Mouse (Mus musculus): ENCODE measurements around the gene Gm49342. TPM values are rescaled to one million over a fixed set of nuclear protein-coding genes. Genes with fewer than 3 reads are reported as not detected.
"Not testable (repeated sequence)": the region's sequence is repeated elsewhere in the genome, so short reads cannot be mapped to it uniquely, and the experiment has no call there.

The Gm49342 gene
- polyA plus RNA-seq, 1 experiment from 2014 or later = not detected

- ATAC-seq (ENCODE audit: low FRiP score) = peak; percentile 97
- WGBS = under 1% methylated on average over 57 of the region's 57 CpGs
- no peaks in the 10 kb centered on the region for H3K27me3 ChIP-seq
- peak within 1 kb of the TSS; percentile 86 for H3K9ac ChIP-seq
- peaks cover 30% of the 10 kb centered on the region for H3K4me1 ChIP-seq
- peak within 1 kb of the TSS; percentile 93 for H3K27ac ChIP-seq
- no peaks in the 10 kb centered on the region for H3K9me3 ChIP-seq
- H3K4me3 ChIP-seq (replicated peaks) = peak within 1 kb of the TSS; percentile 80
- H3K36me3 ChIP-seq (replicated peaks) = peaks cover 45% of the 10 kb centered on the region
- H3K4me2 ChIP-seq = peak within 1 kb of the TSS; percentile 73
Measured at GRCm38 (mm10) chr14:50924281-50925064, 19.8 kb upstream of the Gm49342 start, which contains the start of the genes Osgep and Apex1. Gene Osgep, minus strand, starts transcription at chr14:50924893. Gene Apex1, plus strand, starts transcription at chr14:50924968.

DNA sequence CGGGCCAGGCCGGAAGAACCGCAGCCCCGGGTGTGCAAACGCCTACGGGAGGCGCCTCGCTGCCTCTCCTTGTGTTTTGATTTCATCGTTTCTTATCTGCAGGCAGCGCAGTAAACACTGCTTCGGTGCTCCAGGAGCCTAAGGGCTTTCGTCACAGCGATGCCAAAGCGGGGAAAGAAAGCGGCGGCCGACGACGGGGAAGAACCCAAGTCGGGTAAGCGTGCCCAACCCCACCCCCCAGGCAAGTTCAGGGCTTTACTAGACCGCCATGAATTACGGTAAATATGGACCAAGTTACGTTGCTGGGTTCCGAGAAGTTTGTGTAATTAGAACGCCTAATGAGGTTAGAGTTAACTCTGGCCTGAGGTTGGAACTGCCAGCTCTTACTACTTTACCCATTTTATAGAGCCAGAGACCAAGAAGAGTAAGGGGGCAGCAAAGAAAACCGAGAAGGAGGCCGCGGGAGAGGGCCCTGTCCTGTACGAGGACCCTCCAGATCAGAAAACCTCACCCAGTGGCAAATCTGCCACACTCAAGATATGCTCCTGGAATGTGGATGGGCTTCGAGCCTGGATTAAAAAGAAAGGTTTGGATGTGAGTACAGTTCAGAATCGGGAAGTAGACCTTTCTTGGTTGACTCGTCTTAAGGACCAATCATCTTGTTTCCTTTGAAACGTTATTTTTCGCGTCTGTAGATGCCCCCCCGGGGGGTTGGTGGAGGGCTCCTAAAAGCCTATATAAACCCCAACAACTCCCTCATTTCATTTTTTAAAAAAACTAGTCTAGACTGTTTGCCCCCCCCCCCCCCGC is 19.0 kb upstream of the Gm49342 start:
- Histone ChIP-seq H3K4me1 (peaks cover 37% of the 10 kb centered on the region), H3K36me3 (replicated peaks) (peaks cover 42% of the 10 kb centered on the region), H3K9me3 (no peaks in the 10 kb centered on the region), H3K27me3 (no peaks in the 10 kb centered on the region), H3K4me2 (peak overlapping the region; percentile 73), H3K9ac (peak overlapping the region; percentile 86), H3K4me3 (replicated peaks) (peak overlapping the region; percentile 80), H3K27ac (peak overlapping the region; percentile 93)
- 2% methylated on average over 38 of the region's 38 CpGs for WGBS
- ATAC-seq (ENCODE audit: low FRiP score) = peak; percentile 1; the same call in 1 of the 2 replicates

DNA sequence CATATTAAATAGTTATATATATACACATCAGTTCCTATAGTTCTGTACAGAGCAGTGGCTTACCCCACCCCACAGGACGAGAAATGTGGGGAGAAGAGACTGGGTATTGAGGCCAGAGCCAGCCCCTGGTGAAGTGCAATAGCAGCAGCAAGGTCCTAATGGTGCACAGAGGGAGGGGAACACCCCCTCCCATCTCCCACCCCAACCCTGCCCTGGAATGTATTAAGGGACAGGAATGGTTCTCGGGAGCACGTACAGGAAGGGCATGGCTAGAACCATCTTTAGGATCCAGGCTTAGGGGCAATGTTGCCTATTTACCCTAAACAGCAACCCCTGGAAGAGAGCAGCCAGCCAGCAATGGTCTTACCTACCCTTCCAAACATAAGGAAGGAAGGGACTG is 17.0 kb upstream of the Gm49342 start:
- H3K4me1 ChIP-seq = peaks cover 45% of the 10 kb centered on the region
- ATAC-seq (ENCODE audit: low FRiP score) = no peak
- H3K4me2 ChIP-seq = no peak overlapping the region
- H3K27ac ChIP-seq = no peak overlapping the region
- no peaks in the 10 kb centered on the region for H3K27me3 ChIP-seq
- no peak overlapping the region for H3K9ac ChIP-seq
- no peaks in the 10 kb centered on the region for H3K9me3 ChIP-seq
- H3K36me3 ChIP-seq (replicated peaks) = peaks cover 34% of the 10 kb centered on the region
- WGBS = 77% methylated on average over 3 of the region's 3 CpGs
- H3K4me3 ChIP-seq (replicated peaks) = no peak overlapping the region; the same call in 1 of the 2 replicates

- no peaks in the 10 kb centered on the region for H3K27me3 ChIP-seq
- H3K36me3 ChIP-seq (replicated peaks) = peaks cover 34% of the 10 kb centered on the region
- H3K4me1 ChIP-seq = peaks cover 37% of the 10 kb centered on the region
- peak overlapping the region; percentile 93 for H3K4me3 ChIP-seq (replicated peaks)
- H3K4me2 ChIP-seq = peak overlapping the region; percentile 89
- H3K9me3 ChIP-seq = no peaks in the 10 kb centered on the region
- H3K9ac ChIP-seq = peak overlapping the region; percentile 96
- 24% methylated on average over 10 of the region's 10 CpGs for WGBS
- peak overlapping the region; percentile 85 for H3K27ac ChIP-seq
- ATAC-seq (ENCODE audit: low FRiP score) = no peak
Measured at GRCm38 (mm10) chr14:50929951-50930350, 14.4 kb upstream of the Gm49342 start.

- H3K27me3 ChIP-seq = no peaks in the 10 kb centered on the region
- under 1% methylated on average over 38 of the region's 38 CpGs for WGBS
- peak overlapping the region; percentile 93 for H3K4me3 ChIP-seq (replicated peaks)
- ATAC-seq (ENCODE audit: low FRiP score) = peak; percentile 55
- H3K4me2 ChIP-seq = peak overlapping the region; percentile 89
- H3K36me3 ChIP-seq (replicated peaks) = peaks cover 34% of the 10 kb centered on the region
- peaks cover 37% of the 10 kb centered on the region for H3K4me1 ChIP-seq
- H3K27ac ChIP-seq = peak overlapping the region; percentile 85
- H3K9me3 ChIP-seq = no peaks in the 10 kb centered on the region
- H3K9ac ChIP-seq = peak overlapping the region; percentile 96
Measured at GRCm38 (mm10) chr14:50930377-50930753, 14.0 kb upstream of the Gm49342 start.

- peak within 1 kb of the TSS; percentile 96 for H3K9ac ChIP-seq
- peak; percentile 99 for ATAC-seq (ENCODE audit: low FRiP score)
- H3K27me3 ChIP-seq = no peaks in the 10 kb centered on the region
- WGBS = under 1% methylated on average over 68 of the region's 68 CpGs
- H3K27ac ChIP-seq = peak within 1 kb of the TSS; percentile 93
- H3K4me2 ChIP-seq = peak within 1 kb of the TSS; percentile 89
- peaks cover 34% of the 10 kb centered on the region for H3K4me1 ChIP-seq
- peaks cover 34% of the 10 kb centered on the region for H3K36me3 ChIP-seq (replicated peaks)
- H3K9me3 ChIP-seq = no peaks in the 10 kb centered on the region
- peak within 1 kb of the TSS; percentile 93 for H3K4me3 ChIP-seq (replicated peaks)
Measured at GRCm38 (mm10) chr14:50930754-50931492, 13.4 kb upstream of the Gm49342 start, which contains the start of the genes Pip4p1 and Pnp. Gene Pip4p1, minus strand, starts transcription at chr14:50930856. Gene Pnp, plus strand, starts transcription at chr14:50931082.

DNA sequence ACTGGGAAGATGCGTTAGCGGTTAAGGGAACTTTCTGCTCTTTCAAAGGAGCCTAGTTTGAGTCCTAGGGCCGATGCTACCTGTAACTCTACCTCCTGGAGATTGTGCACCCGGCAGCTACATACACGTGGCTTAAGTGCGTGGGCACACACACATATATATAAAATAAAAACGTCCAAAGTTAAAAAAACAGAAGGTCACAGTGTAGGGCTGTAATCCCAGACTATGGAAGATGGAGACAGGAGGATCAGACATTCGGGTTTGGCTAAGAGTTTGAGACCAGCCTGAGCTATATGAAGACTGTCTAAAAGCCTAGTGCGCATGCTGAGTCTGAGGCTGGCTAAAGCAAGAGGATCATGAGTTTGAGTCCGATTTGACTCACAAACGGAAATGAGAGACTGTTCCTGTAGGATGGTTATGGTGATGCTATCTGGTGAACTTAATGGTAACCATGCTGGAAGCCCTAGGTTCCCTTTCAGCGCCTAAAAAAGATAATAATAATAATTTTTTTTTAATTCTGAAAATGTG is 12.8 kb upstream of the Gm49342 start:
- Histone ChIP-seq H3K4me1 (peaks cover 27% of the 10 kb centered on the region), H3K9me3 (no peaks in the 10 kb centered on the region), H3K27ac (peak overlapping the region; percentile 93), H3K4me3 (replicated peaks) (peak overlapping the region; percentile 93), H3K27me3 (no peaks in the 10 kb centered on the region), H3K9ac (peak overlapping the region; percentile 66), H3K36me3 (replicated peaks) (peaks cover 28% of the 10 kb centered on the region), H3K4me2 (peak overlapping the region; percentile 89)
- ATAC-seq (ENCODE audit: low FRiP score) = no peak; the same call in 1 of the 2 replicates
- 14% methylated on average over 12 of the region's 12 CpGs for WGBS

DNA sequence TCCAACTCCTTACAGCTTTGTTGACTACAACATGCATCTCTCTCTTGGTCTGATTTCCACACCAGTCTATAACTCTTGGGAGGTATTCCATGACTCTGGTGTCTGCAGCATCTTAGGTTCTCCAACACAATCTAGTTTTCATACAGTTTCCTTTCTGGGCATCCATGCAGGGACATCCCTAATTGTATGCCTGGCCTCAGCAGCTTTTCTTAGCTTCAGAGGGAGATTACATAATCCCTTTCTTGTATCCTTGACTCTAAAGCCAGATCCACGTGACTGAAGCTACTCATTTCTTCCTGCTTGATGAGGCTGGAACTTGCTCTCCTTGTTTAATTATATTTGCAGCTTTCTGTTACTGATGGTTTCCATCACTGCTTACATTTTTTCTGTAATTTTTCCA is 7.7 kb upstream of the Gm49342 start:
- H3K36me3 ChIP-seq (replicated peaks) = no peaks in the 10 kb centered on the region
- no peak overlapping the region for H3K9ac ChIP-seq
- H3K27ac ChIP-seq = no peak overlapping the region
- ATAC-seq (ENCODE audit: low FRiP score) = no peak
- peaks cover 4% of the 10 kb centered on the region for H3K4me1 ChIP-seq
- no peak overlapping the region for H3K4me3 ChIP-seq (replicated peaks)
- no peak overlapping the region for H3K4me2 ChIP-seq
- no peaks in the 10 kb centered on the region for H3K9me3 ChIP-seq
- 63% methylated on average over 1 of the region's 1 CpGs for WGBS
- H3K27me3 ChIP-seq = 0 out of 2 replicates have a peak, but pooled peaks cover 4% of the 10 kb centered on the region

DNA sequence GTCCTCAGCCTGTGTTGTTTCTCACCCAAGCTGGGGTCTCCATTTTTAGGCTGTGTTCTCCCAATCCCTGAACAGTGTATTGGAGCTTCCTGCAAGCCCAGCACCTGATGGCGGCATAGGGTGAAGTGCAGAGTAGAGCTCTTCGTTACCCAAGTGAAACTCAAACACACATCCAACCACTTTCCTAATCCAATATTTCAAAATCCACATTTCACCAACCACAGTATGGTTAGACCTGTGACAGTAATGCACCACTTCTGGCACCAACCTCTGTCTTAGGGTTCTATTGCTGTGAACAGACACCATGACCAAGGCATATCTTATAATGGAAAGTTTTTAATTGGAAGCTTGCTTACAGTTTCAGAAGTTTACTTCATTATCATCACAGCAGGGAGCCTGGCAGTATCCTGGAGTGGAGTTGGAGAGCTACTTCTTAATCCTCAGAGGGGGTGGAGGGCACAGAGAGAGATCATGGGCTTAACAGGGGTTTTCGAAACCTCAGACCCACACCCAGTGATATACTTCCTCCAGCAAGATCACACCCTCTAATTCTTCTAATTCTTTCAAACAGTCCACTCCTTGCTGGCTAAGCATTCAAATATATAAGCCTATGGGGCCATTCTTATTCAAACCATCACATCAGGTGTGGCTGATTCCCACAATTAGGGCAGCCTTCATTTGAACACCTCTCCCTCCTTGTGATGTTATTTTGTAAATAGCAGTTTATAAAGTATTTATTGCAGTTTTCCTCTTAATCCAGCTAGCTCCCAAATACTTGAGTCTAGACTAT is 6.0 kb upstream of the Gm49342 start:
- H3K9ac ChIP-seq = no peak overlapping the region
- no peak overlapping the region for H3K4me2 ChIP-seq
- no peaks in the 10 kb centered on the region for H3K4me1 ChIP-seq
- no peak overlapping the region for H3K4me3 ChIP-seq (replicated peaks)
- 0 out of 2 replicates have a peak, but pooled peaks cover 4% of the 10 kb centered on the region for H3K27me3 ChIP-seq
- no peaks in the 10 kb centered on the region for H3K36me3 ChIP-seq (replicated peaks)
- H3K9me3 ChIP-seq = no peaks in the 10 kb centered on the region
- WGBS = 86% methylated on average over 3 of the region's 3 CpGs
- no peak for ATAC-seq (ENCODE audit: low FRiP score)
- H3K27ac ChIP-seq = no peak overlapping the region

DNA sequence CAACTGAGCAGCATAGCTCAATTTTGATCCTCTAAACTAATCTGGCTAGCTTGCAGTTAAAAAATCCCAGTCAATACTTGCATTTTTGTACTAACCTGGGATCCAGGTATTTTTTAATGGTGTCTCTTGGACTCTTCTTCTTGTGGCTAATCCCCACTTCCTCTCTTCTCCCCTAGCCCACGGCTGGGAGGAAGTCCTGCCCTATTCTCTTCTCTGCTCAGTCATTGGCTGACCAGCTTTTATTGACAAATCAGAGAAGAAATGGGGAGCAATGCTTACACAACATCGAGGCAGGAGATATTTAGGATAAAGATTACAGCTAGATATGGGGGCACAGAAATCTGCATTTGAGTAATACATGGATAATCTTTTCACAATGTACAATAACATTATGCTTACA is 5.4 kb upstream of the Gm49342 start:
- no peak overlapping the region for H3K9ac ChIP-seq
- no peak for ATAC-seq (ENCODE audit: low FRiP score)
- 57% methylated on average over 2 of the region's 2 CpGs for WGBS

GRCm38 (mm10) chr14:50944668-50945033 is 334 bp downstream of the Gm49342 start:
- 0% methylated on average over 15 of the region's 15 CpGs for WGBS
- ATAC-seq (ENCODE audit: low FRiP score) = peak; percentile 97
- peak overlapping the region; percentile 89 for H3K27ac ChIP-seq
- peak overlapping the region; percentile 60 for H3K9ac ChIP-seq
- H3K36me3 ChIP-seq (replicated peaks); H3K9me3 ChIP-seq; H3K4me1 ChIP-seq; H3K27me3 ChIP-seq: not testable (repeated sequence)
- H3K4me2 ChIP-seq = peak overlapping the region; percentile 60
- peak overlapping the region; percentile 48 for H3K4me3 ChIP-seq (replicated peaks)

More for the DNA sequence above, 5.4 kb upstream of the Gm49342 start:
- 0 out of 2 replicates have a peak, but pooled peaks cover 4% of the 10 kb centered on the region for H3K27me3 ChIP-seq
- H3K27ac ChIP-seq = no peak overlapping the region
- no peaks in the 10 kb centered on the region for H3K9me3 ChIP-seq
- H3K4me2 ChIP-seq = no peak overlapping the region
- no peaks in the 10 kb centered on the region for H3K36me3 ChIP-seq (replicated peaks)
- H3K4me3 ChIP-seq (replicated peaks) = no peak overlapping the region
- H3K4me1 ChIP-seq = peaks cover 2% of the 10 kb centered on the region; the same call in 1 of the 2 replicates

Measured in forebrain, embryonic 12.5 days (tissue).